Mouse (Mus musculus) layer of hippocampus, adult 2 months (tissue): ENCODE results near the gene Cysltr1. TPM values are rescaled to one million over a fixed set of nuclear protein-coding genes. Genes with fewer than 3 reads are reported as not detected.
A peak's percentile ranks its signal among the peaks of the same experiment; 100 is the strongest.

ENCODE experiments used
- DNase-seq, 2 experiments: peaks; one replicate each; pipeline ENCODE4 v3.0.0; 2022; ENCODE audit warnings: low spot score in 2 of 2
- H3K27ac ChIP-seq: fragments of 200-600 bp; 2 replicates; pipeline ENCODE4 v1.8.1; 2022
- H3K4me3 ChIP-seq: fragments of 200-600 bp; 2 replicates; pipeline ENCODE4 v1.8.1; 2022; ENCODE audit warnings: mild to moderate bottlenecking
- CTCF ChIP-seq: fragments of 200-600 bp; conservative IDR thresholded peaks from 2 replicates; pipeline ENCODE4 v1.8.1; 2022; ENCODE audit warnings: antibody characterized with exemption, mild to moderate bottlenecking, moderate library complexity
- long read RNA-seq, 2 experiments: library from polyadenylated mRNA; stranded (forward); transcript quantifications; one replicate each; pipeline ENCODE4 v2.0.0; 2021; ENCODE audit warnings: borderline mapping rate in 2 of 2
- total RNA-seq, 2 experiments: library from RNA; stranded (reverse); gene quantifications; 2 replicates each; pipeline ENCODE4 v1.2.3; 2021

Gene Cysltr1
- under 1 TPM; 0.15 to 0.77 TPM for total RNA-seq
- long read RNA-seq, experiment 1, full-length matches to known transcripts = 1 of 1 reads
- long read RNA-seq, experiment 1, partial matches to known transcripts = 0 of 1 reads
- long read RNA-seq, experiment 1, other reads (novel, unspliced or antisense) = 0 of 1 reads
- long read RNA-seq, experiment 2 = 0 reads

- TF ChIP-seq CTCF = no peak
- H3K27ac ChIP-seq = no peak within 1 kb of the TSS
- no peak for DNase-seq
- H3K4me3 ChIP-seq = no peak within 1 kb of the TSS
Observed at GRCm38 (mm10) chrX:106603386-106603785, at the start of gene Cysltr1. TSS of gene Cysltr1 (minus strand) at chrX:106603679.

GRCm38 (mm10) chrX:106634799-106635541 lies 31.5 kb upstream of the Cysltr1 start:
- no peak for TF ChIP-seq CTCF
- DNase-seq = no peak
- Histone ChIP-seq H3K4me3 (no peak overlapping the region), H3K27ac (no peak overlapping the region)

- no peak for TF ChIP-seq CTCF
Observed at GRCm38 (mm10) chrX:106633543-106633942, 30.1 kb upstream of the Cysltr1 start.

GRCm38 (mm10) chrX:106628514-106628913 lies 25.0 kb upstream of the Cysltr1 start:
- Histone ChIP-seq H3K4me3 (no peak overlapping the region), H3K27ac (no peak overlapping the region)
- no peak for TF ChIP-seq CTCF
- DNase-seq = no peak

More at GRCm38 (mm10) chrX:106633543-106633942, 30.1 kb upstream of the Cysltr1 start:
- DNase-seq = no peak
- no peak overlapping the region for H3K4me3 ChIP-seq
- no peak overlapping the region for H3K27ac ChIP-seq

- no peak for TF ChIP-seq CTCF
- no peak overlapping the region for H3K27ac ChIP-seq
- no peak for DNase-seq
- no peak overlapping the region for H3K4me3 ChIP-seq
Observed at GRCm38 (mm10) chrX:106623667-106624066, 20.2 kb upstream of the Cysltr1 start.

- no peak for TF ChIP-seq CTCF
- H3K4me3 ChIP-seq = no peak overlapping the region
- no peak for DNase-seq
- no peak overlapping the region for H3K27ac ChIP-seq
Observed at GRCm38 (mm10) chrX:106622512-106622911, 19.0 kb upstream of the Cysltr1 start.

GRCm38 (mm10) chrX:106602574-106603258 lies 763 bp downstream of the Cysltr1 start:
- Histone ChIP-seq H3K4me3 (no peak overlapping the region), H3K27ac (no peak overlapping the region)
- TF ChIP-seq CTCF = no peak
- DNase-seq = no peak

- Histone ChIP-seq H3K4me3 (no peak overlapping the region), H3K27ac (no peak overlapping the region)
- DNase-seq = no peak
- TF ChIP-seq CTCF = no peak
Observed at GRCm38 (mm10) chrX:106595904-106596303, 7.6 kb downstream of the Cysltr1 start.

GRCm38 (mm10) chrX:106593914-106594313 lies 9.6 kb downstream of the Cysltr1 start:
- no peak overlapping the region for H3K27ac ChIP-seq
- H3K4me3 ChIP-seq = no peak overlapping the region
- no peak for TF ChIP-seq CTCF
- DNase-seq = no peak

GRCm38 (mm10) chrX:106582886-106583285 lies 20.6 kb downstream of the Cysltr1 start, which contains the start of gene Gm5127:
TSS of gene Gm5127 (plus strand) at chrX:106583186.
- H3K27ac ChIP-seq = no peak within 1 kb of the TSS
- no peak for TF ChIP-seq CTCF
- DNase-seq = no peak
- H3K4me3 ChIP-seq = no peak within 1 kb of the TSS

- no peak for TF ChIP-seq CTCF
- no peak overlapping the region for H3K4me3 ChIP-seq
- DNase-seq = no peak
- no peak overlapping the region for H3K27ac ChIP-seq
Observed at GRCm38 (mm10) chrX:106582197-106582596, 21.3 kb downstream of the Cysltr1 start.

- peak; percentile 65 for TF ChIP-seq CTCF
- Histone ChIP-seq H3K27ac (no peak overlapping the region), H3K4me3 (no peak overlapping the region)
- no peak for DNase-seq
Observed at GRCm38 (mm10) chrX:106580410-106580809, 23.1 kb downstream of the Cysltr1 start.

- no peak for DNase-seq
- no peak overlapping the region for H3K4me3 ChIP-seq
- no peak overlapping the region for H3K27ac ChIP-seq
- TF ChIP-seq CTCF = no peak
Observed at GRCm38 (mm10) chrX:106578966-106579365, 24.5 kb downstream of the Cysltr1 start.
